Mouse (Mus musculus) neural tube, embryonic 11.5 days (tissue): ENCODE results near the gene Loxl4. TPM values are rescaled to one million over a fixed set of nuclear protein-coding genes. Genes with fewer than 3 reads are reported as not detected.

Source experiments
- ATAC-seq: fragments of 200-750 bp; cut with Nextera tagmentation; 2 replicates; pipeline ENCODE4 v1.8.0; 2017; ENCODE audit warnings: moderate number of reproducible peaks, mild to moderate bottlenecking, moderate TSS enrichment, moderate library complexity; ENCODE audit not compliant: insufficient read depth, low FRiP score, low TSS enrichment
- DNase-seq: peaks from one replicate; pipeline ENCODE4 v3.0.0-alpha.2; 2015; ENCODE audit warnings: low spot score
- H3K27ac ChIP-seq: fragments of 300-500 bp; sonication (generic); 2 replicates; pipeline ENCODE4 v1.5.1; 2014; ENCODE audit warnings: low read depth, mild to moderate bottlenecking, low read length
- H3K27me3 ChIP-seq: fragments of 300-500 bp; sonication (generic); 2 replicates; pipeline ENCODE4 v1.6.1; 2014; ENCODE audit warnings: mild to moderate bottlenecking, low read length, mixed read lengths; ENCODE audit not compliant: control insufficient read depth, insufficient read depth
- H3K36me3 ChIP-seq: fragments of 300-500 bp; sonication (generic); 2 replicates; pipeline ENCODE4 v1.6.1; 2014; ENCODE audit warnings: mild to moderate bottlenecking, low read length, moderate library complexity, mixed read lengths; ENCODE audit not compliant: control insufficient read depth, insufficient read depth
- H3K4me1 ChIP-seq: fragments of 300-500 bp; sonication (generic); 2 replicates; pipeline ENCODE4 v1.6.1; 2014; ENCODE audit warnings: low read length, mixed read lengths; ENCODE audit not compliant: control insufficient read depth, insufficient read depth
- H3K4me2 ChIP-seq: fragments of 300-500 bp; sonication (generic); 2 replicates; pipeline ENCODE4 v1.6.1; 2014; ENCODE audit warnings: low read depth, mild to moderate bottlenecking, moderate library complexity
- H3K4me3 ChIP-seq: fragments of 300-500 bp; sonication (generic); 2 replicates; pipeline ENCODE4 v1.5.1; 2014; ENCODE audit warnings: low read depth, low read length
- H3K9ac ChIP-seq: fragments of 300-500 bp; sonication (generic); 2 replicates; pipeline ENCODE4 v1.6.1; 2014; ENCODE audit warnings: mild to moderate bottlenecking, low read length
- H3K9me3 ChIP-seq: fragments of 300-500 bp; sonication (generic); 2 replicates; pipeline ENCODE4 v1.6.1; 2016; ENCODE audit warnings: low read length; ENCODE audit not compliant: control insufficient read depth
- WGBS: fragments of 180-500 bp; shearing (Covaris S2); extraction: QIAGEN DNeasy Blood & Tissue Kit; methylation state at CpG from one replicate; pipeline ENCODE4 v1.1.7; 2014; 5-methylcytosine and 5-hydroxymethylcytosine counted together
- polyA plus RNA-seq: library from polyadenylated mRNA; unstranded; fragments of >200 nt; fragmentation: Nextera tagmentation; extraction: Ambion mirVana; gene quantifications from 2 replicates; pipeline ENCODE4 v1.2.1, GENCODE M21; 2014

Loxl4 gene
- polyA plus RNA-seq, 1 experiment from 2014 or later = 0.46 TPM

- H3K9me3 ChIP-seq = no peaks in the 10 kb centered on the region
- H3K9ac ChIP-seq = no peak overlapping the region
- no peak overlapping the region for H3K27ac ChIP-seq
- DNase-seq (no peak), ATAC-seq (no peak)
- H3K4me1 ChIP-seq = no peaks in the 10 kb centered on the region
- H3K27me3 ChIP-seq = no peaks in the 10 kb centered on the region
- WGBS = 85% methylated on average over 3 of the region's 3 CpGs
- no peak overlapping the region for H3K4me2 ChIP-seq
- no peak overlapping the region for H3K4me3 ChIP-seq
- no peaks in the 10 kb centered on the region for H3K36me3 ChIP-seq
Measured at GRCm38 (mm10) chr19:42584188-42584587, 28.4 kb downstream of the Loxl4 start.

DNA sequence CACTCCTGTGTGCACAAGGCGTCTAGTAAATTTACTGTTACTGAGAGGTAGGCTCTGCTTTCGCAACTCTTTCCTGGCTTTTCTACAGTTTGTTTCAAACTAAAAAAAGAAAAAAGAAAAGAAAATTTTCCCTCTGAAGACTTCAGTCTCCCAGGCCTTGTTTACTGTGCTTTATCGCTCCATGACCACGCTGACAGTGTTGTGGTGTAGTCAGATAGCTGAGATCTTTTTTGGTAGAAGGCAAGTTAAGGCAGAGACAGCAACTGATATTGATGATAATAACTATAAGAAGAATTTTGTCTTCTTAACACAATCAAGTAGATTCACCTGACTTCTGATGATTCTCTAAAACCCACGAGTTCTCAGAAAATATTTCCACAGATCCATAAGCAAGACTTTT, 28.9 kb downstream of the Loxl4 start:
- ATAC-seq (no peak), DNase-seq (no peak)
- no peak overlapping the region for H3K9ac ChIP-seq
- no peak overlapping the region for H3K27ac ChIP-seq
- H3K36me3 ChIP-seq = no peaks in the 10 kb centered on the region
- H3K27me3 ChIP-seq = no peaks in the 10 kb centered on the region
- H3K4me3 ChIP-seq = no peak overlapping the region
- no peaks in the 10 kb centered on the region for H3K9me3 ChIP-seq
- no peak overlapping the region for H3K4me2 ChIP-seq
- no peaks in the 10 kb centered on the region for H3K4me1 ChIP-seq
- WGBS = 90% methylated on average over 5 of the region's 5 CpGs

- Histone ChIP-seq H3K4me3 (no peak overlapping the region), H3K27ac (no peak overlapping the region), H3K4me2 (no peak overlapping the region), H3K4me1 (no peaks in the 10 kb centered on the region), H3K9ac (no peak overlapping the region), H3K9me3 (no peaks in the 10 kb centered on the region), H3K36me3 (no peaks in the 10 kb centered on the region), H3K27me3 (no peaks in the 10 kb centered on the region)
- ATAC-seq (no peak), DNase-seq (no peak)
- 89% methylated on average over 13 of the region's 13 CpGs for WGBS
Measured at GRCm38 (mm10) chr19:42582811-42583370, 29.7 kb downstream of the Loxl4 start.

DNA sequence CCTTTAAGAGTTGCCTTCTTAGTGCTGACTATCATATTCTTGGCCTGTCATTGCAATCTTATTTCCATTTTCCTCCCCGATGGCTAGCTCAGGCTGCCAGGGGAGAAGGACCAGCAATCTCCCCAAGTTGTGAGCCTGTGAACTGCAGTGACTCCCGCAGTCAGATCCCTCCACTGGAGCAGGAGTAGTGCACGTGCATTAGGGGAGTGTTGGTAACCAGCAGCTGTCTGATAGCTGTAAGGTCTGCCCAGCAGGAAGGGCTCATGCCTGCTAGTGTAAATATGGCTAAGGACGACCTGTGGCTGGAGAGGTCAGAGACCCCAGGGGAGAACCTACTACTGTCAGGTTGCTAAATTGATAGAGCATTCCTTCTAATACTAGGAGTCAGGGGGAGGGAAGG, 31.9 kb downstream of the Loxl4 start:
- Histone ChIP-seq H3K27me3 (no peaks in the 10 kb centered on the region), H3K4me3 (no peak overlapping the region), H3K9ac (no peak overlapping the region), H3K4me2 (no peak overlapping the region), H3K9me3 (no peaks in the 10 kb centered on the region), H3K4me1 (no peaks in the 10 kb centered on the region), H3K36me3 (no peaks in the 10 kb centered on the region), H3K27ac (no peak overlapping the region)
- no peak for DNase-seq
- WGBS = 33% methylated on average over 4 of the region's 4 CpGs
- no peak for ATAC-seq

DNA sequence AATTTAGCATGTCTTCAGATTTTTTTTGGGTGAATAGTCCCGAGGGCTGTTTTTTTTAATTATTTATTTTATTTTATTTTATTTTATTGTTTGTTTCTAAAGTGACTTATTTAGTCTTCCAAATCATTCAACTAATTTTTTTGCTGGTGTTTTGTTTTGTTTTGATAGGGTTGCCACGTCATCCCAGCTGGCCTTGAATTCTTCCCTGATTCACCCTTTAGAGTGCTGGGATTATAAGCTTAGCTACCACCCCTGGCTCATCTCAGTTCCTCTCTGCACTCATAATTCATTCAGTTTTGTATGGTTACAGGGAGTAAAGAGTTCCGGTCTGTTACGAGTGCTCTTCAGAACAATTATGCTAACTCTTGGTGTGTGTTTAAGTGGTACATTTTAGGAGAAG, 34.0 kb downstream of the Loxl4 start:
- H3K36me3 ChIP-seq = no peaks in the 10 kb centered on the region
- no peaks in the 10 kb centered on the region for H3K4me1 ChIP-seq
- H3K4me2 ChIP-seq = no peak overlapping the region
- no peak overlapping the region for H3K9ac ChIP-seq
- no peak for DNase-seq
- H3K4me3 ChIP-seq = no peak overlapping the region
- H3K27ac ChIP-seq = no peak overlapping the region
- no peak for ATAC-seq
- H3K27me3 ChIP-seq = no peaks in the 10 kb centered on the region
- H3K9me3 ChIP-seq = no peaks in the 10 kb centered on the region
- WGBS = 85% methylated on average over 4 of the region's 4 CpGs

GRCm38 (mm10) chr19:42576856-42577255, 35.8 kb downstream of the Loxl4 start:
- no peaks in the 10 kb centered on the region for H3K4me1 ChIP-seq
- ATAC-seq = no peak
- no peaks in the 10 kb centered on the region for H3K27me3 ChIP-seq
- H3K27ac ChIP-seq = no peak overlapping the region
- WGBS = 75% methylated on average over 1 of the region's 1 CpGs
- no peaks in the 10 kb centered on the region for H3K36me3 ChIP-seq
- no peak overlapping the region for H3K9ac ChIP-seq
- no peaks in the 10 kb centered on the region for H3K9me3 ChIP-seq
- no peak overlapping the region for H3K4me3 ChIP-seq
- H3K4me2 ChIP-seq = no peak overlapping the region
- no peak for DNase-seq

DNA sequence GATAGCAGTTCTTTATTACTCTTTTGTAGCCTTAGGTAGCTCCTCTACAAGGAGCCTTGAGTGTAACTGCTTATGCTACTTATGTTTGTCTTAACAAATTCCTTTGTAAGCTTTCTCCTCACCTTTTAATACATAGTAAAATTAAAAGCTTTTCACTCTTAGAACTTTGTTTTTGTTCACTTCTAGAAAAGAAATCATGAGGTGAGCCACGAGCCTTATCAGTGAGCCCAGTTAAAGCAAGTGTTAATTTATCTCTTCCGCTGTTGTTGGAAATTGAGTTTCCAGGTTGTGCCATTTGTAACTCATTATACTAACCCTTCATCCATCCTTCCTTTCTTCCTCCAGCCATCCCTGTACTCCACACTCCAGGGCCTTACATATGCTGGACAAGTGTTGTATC, 37.3 kb downstream of the Loxl4 start:
- H3K9me3 ChIP-seq = no peaks in the 10 kb centered on the region
- no peaks in the 10 kb centered on the region for H3K27me3 ChIP-seq
- H3K27ac ChIP-seq = no peak overlapping the region
- no peaks in the 10 kb centered on the region for H3K4me1 ChIP-seq
- DNase-seq (no peak), ATAC-seq (no peak)
- H3K9ac ChIP-seq = no peak overlapping the region
- H3K36me3 ChIP-seq = no peaks in the 10 kb centered on the region
- WGBS = 83% methylated on average over 2 of the region's 2 CpGs
- no peak overlapping the region for H3K4me2 ChIP-seq
- no peak overlapping the region for H3K4me3 ChIP-seq

DNA sequence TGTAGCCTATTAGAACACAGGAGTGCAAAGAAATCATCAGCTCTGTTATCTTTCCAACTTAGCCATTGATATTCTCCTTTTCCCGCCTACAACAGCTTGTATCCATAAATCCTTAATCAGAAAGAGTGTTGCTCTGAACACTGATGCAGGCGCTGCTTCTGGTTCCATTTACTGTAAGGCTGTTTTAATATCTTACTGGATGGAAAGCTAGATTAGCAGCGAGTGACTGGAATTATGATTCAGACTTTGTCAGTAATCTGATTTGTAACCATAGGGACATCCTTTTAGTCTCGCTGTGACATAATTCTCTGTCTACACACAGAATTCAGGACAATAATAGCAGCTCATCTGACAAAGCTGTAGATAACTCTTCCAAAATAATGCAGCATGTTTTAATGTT, 41.3 kb downstream of the Loxl4 start:
- no peak overlapping the region for H3K9ac ChIP-seq
- no peaks in the 10 kb centered on the region for H3K9me3 ChIP-seq
- DNase-seq (no peak), ATAC-seq (no peak)
- WGBS = 76% methylated on average over 4 of the region's 4 CpGs
- no peaks in the 10 kb centered on the region for H3K4me1 ChIP-seq
- H3K27ac ChIP-seq = no peak overlapping the region
- no peak overlapping the region for H3K4me3 ChIP-seq
- H3K27me3 ChIP-seq = no peaks in the 10 kb centered on the region
- no peak overlapping the region for H3K4me2 ChIP-seq
- H3K36me3 ChIP-seq = no peaks in the 10 kb centered on the region

DNA sequence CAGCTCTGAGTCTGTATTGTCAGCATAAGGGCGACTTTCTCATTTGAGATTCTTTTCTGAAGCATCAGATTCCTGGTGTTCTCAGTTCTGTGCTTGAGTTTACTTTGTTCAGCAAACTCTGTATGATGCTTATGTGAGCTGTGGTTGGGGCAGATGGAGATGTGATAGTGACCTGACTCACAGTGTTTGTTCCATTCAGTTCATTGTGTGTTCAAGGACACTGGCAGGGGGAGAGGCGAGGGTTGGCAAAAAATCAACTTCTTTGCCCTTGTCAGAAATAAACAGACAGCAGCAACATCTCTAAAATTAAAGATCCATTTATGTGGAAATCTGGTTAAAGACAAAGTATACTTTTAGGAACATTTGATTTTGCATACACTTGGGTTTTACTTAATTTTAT, 43.5 kb downstream of the Loxl4 start:
- no peak overlapping the region for H3K4me3 ChIP-seq
- no peak for ATAC-seq
- WGBS = 92% methylated on average over 2 of the region's 2 CpGs

More for the DNA sequence above, 43.5 kb downstream of the Loxl4 start:
- Histone ChIP-seq H3K4me2 (no peak overlapping the region), H3K9me3 (no peaks in the 10 kb centered on the region), H3K27ac (no peak overlapping the region), H3K27me3 (no peaks in the 10 kb centered on the region), H3K9ac (no peak overlapping the region), H3K4me1 (no peaks in the 10 kb centered on the region), H3K36me3 (no peaks in the 10 kb centered on the region)
- no peak for DNase-seq
